Mouse (Mus musculus): ENCODE measurements around the gene Inha.

DNA sequence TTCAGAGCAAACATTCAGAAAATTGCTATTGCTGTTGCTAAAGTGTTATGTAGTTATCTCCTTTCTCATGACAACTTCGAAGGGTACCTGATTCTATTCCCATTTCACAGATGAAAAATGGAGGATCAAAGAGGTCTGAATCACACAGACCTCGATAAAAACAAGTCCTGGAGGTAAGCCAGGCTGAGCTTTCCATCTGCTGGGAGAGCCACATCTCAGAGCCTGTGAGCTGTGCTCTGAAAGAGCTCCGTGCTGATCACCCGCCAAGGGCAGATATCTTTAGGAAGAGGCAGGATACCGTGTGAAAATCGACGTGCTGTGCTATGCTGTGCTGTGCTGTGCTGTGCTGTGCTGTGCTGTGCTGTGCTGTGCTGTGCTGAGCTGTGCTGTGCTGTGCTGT, 46.6 kb upstream of the Inha start:
- no peak for TF ChIP-seq GATA1 (IDR thresholded peaks at IDR 0.05; ENCODE audit: low read length)
- TF ChIP-seq TAL1 (IDR thresholded peaks at IDR 0.05; ENCODE audit: low read length) = no peak

Measured in erythroblast, embryonic 14.5 days (primary cell).